Mouse (Mus musculus) embryo, embryonic 11 days (tissue): ENCODE data around the gene Capns1.
"Not testable (repeated sequence)": the region's sequence is repeated elsewhere in the genome, so short reads cannot be mapped to it uniquely, and the experiment has no call there.

Experiments used
- DNase-seq: peaks from one replicate; pipeline ENCODE4 v3.0.0-alpha.2; 2015

Gene Capns1

GRCm38 (mm10) chr7:30200661-30201060 lies 2.0 kb upstream of the Capns1 start:
- DNase-seq, result not testable (repeated sequence)

GRCm38 (mm10) chr7:30200200-30200599 lies 1.6 kb upstream of the Capns1 start:
- DNase-seq, result no peak

GRCm38 (mm10) chr7:30199498-30200139 lies 1.0 kb upstream of the Capns1 start:
- DNase-seq, result no peak

DNA sequence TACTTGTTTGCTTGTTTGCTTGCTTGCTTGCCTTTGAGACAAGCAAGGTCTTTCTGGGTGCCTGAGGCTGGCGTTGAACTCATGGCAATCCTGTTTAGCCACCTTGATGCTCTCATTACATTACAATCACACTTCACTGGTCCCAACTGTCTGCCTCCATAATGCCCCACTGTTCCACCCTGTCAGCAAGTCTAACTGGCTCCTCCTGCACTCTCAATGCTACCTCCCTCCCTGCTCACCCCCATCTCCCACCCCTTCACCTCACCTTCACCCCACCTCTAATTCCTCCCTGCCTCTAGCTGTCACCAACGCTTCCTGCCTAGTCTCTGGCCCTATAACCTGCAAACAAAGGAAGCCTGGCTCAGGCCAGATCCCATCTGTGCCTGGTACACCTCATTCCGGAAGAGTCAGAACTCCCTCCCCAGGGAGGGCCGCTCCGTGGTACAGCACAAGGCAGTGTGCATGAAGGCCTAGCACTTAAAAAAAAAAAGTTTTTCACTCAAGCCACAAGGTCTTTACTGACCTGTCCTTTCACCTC lies 950 bp downstream of the Capns1 start:
- DNase-seq, result no peak

- DNase-seq, result no peak
These were observed 2.4 kb downstream of the Capns1 start for GRCm38 (mm10) chr7:30196171-30196570.

GRCm38 (mm10) chr7:30195461-30195860 lies 3.1 kb downstream of the Capns1 start:
- no peak for DNase-seq

- DNase-seq, result peak; percentile 97
These were observed 3.7 kb downstream of the Capns1 start for GRCm38 (mm10) chr7:30194884-30195283.

DNA sequence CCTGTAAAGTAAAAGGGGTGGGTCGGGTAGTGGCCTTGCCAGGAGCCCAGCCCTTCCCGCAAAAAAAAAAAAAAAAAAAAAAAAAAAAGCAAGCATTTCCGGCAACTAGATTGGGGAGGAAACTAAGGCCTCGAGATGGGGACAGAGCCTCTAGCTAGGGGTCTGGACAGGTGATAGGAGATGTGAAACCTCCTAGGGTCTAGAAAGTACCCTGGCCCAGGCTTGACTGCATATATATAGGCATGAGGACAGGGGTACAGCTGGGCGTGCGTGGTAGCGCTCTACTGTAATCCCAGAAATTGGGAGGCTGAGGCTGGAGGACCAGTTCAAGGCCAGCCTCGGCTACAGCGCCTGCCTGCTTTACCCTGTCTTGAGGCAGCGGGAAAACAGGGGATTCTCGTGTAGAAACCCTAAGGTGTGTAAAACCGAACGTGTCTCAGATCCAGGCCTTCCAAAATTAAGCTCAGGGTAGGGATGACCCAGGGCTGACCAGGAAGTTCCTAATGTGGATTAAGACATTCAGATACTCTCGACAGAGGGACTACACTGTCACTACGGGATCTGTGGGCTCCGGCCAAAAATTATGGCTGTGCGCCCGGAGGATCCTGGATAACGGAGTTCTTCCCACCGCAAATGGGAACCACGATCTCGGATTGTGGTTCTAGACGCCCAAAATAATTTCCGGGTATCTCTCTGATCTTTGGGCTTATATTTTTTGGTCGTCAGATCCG lies 4.3 kb downstream of the Capns1 start:
- peak; percentile 39 for DNase-seq

DNA sequence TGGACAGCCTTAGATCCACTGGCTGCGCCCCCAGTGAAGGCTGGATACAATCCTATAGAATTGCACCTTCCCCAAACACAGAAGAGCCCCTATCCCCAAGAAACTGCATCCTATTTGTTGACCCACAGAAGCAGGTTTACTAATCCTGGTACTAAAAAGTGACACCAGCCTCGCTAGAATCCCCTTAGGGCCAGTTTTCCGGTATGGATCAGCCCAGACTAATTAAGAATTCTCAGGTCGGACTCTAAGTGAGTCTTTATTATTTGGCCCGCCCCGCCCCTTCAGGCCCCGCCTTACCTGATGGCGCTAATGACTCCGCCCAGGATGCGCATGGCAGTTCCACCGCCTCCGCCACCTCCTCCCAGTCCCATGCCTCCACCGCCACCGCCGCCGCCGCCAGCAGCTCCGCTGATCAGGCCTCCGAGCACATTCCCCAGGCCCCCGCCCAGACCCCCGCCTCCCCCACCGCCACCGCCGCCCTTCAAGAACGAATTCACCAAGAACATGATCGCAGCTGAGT lies 5.0 kb downstream of the Capns1 start:
- peak; percentile 86 for DNase-seq

DNA sequence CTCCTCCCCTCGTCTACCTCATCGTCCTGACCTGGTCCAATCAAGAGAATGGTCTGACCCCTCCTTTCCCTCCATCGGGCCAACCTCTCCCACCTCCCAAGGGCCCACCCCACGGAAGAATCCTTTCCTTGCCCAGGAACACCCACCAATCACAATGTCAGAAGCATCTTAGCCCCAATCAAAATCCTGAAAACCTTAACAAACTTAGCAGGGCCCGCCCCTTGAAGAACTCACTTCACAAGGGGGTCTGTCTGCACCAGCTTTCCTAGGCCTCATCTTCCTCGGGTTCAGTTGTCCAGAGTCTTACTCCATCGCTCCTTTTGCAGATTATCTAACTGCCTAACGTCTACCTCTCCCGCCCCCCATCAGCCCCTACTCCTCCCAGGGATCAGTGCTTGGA lies 5.6 kb downstream of the Capns1 start:
- DNase-seq, result peak; percentile 40

DNA sequence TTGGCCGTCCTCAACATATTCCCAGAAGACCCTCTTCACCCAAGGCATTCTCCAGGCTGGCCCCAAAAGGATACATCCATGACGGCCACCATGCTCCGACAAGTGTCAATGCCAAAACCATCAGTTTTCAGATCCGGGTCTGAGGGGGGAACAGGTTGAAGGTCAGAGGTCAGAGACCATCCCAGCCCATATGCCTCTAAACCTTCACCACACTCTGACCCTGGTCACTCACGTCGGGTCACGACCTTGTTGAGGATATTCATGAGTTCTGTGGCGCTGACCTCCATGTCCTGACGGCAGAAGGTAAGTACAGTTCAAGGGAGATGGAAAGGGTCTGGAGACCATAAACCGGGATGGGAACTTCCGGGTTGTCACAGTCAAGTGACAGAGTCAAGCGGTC lies 6.5 kb downstream of the Capns1 start:
- no peak for DNase-seq

GRCm38 (mm10) chr7:30189116-30189491 lies 9.5 kb downstream of the Capns1 start:
- no peak for DNase-seq

DNA sequence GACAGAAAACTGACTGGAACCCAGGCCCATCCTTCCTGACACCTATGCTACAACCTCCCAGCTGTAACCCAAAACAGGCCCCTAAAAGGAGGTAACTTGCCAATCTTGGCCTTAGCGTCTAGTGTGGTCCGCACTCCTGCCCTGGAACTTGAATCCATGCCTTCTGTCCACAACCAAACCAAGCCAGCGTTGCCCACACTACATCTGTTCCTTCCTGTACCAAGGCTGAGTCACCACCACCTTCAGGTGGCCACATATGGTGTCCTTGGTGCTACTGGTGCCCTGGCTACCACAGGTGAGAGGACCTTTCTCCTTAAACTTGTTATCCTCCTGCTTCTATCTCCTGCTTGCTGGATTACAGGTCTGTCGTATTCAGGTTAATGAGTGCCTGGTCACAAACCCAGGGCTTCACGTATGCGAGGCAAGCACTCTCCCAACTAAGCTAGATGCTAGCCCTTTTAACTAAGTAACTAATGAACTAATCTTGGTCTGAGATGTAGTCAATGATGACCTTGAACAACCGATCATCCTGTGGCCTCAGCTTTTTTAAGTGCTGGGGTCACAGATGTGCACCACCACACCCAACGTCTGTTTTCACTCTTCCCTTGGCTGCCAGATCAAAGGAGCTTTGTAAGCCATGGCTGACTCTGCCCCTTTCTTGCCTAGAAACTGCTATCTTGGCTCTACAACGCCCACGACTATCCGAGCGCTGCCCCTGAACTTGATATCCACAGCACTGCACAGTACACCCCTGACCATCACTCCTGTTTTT lies 10.1 kb downstream of the Capns1 start:
- DNase-seq, result no peak

DNA sequence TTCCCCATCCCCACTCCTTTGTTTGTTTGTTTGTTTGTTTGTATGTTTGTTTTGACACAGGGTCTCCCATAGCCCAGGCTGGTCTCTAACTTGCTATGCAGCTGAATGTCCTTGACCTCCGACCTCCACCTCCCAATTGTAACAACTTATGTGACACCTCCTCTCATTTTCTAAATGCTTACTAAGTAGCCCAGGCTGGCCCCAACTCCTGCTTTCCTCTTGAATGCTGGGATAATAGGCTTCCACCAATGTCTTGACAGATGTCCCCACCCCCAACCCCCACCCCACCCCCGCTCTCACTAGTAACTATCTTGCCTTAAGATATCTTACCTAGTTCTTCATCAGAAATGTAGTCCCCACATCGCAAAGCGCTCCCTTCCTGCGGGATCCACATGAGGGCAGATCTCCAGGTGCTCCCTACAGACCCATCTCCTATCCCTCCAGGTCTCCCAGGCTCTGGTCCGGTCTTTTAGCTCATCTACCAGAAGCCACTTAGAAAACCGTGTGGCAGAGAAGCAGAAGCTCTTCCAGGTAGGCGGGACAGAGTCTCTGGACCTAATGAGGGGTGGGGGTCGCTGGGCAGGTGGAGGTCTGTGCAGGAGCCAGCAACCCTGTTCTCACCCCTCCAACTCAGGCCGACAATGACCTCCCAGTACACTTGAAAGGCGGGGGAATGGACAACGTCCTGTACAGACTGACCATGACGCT lies 13.8 kb downstream of the Capns1 start:
- no peak for DNase-seq

DNA sequence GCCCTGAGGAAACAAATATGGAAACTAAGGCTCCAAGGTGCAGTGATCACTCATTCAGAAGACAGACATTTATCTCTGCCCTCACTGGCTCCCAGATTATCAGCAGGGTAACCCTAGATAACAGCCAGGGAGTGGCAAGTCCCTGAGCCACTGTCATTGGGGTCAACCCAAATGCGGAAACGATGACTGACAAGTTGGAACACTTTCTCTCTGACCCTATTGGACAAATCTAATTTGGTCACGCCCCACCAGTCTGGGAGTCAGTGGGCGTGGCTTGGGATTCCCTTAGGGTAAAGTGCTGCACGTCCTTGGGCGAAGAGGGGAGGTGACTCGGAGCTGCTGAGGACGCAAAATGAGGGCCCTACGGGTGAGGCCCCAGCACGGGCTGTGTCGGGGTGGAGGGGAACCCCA lies 14.7 kb downstream of the Capns1 start, which contains the start of gene Cox7a1:
Gene Cox7a1, plus strand, starts transcription at position 266 of the 411 bp plus-strand sequence.
- DNase-seq, result peak; percentile 88

DNA sequence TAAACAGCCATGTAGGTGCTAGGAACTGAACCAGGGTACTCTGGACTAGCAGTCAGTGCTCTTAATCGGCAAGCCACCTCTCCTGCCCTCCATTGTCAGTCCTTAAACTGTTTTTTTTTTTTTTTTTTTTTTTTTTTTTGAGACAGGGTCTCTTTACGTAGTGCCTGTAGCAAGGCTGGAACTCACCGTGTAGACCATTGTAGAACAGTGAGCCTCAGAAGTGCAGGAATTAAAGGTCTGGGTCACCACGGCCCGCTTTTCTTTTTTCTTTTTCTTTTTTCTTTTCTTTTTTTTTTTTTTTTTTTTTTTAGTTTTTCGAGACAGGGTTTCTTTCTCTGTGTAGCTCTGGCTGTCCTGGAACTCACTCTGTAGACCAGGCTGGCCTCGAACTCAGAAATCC lies 15.4 kb downstream of the Capns1 start:
- not testable (repeated sequence) for DNase-seq

DNA sequence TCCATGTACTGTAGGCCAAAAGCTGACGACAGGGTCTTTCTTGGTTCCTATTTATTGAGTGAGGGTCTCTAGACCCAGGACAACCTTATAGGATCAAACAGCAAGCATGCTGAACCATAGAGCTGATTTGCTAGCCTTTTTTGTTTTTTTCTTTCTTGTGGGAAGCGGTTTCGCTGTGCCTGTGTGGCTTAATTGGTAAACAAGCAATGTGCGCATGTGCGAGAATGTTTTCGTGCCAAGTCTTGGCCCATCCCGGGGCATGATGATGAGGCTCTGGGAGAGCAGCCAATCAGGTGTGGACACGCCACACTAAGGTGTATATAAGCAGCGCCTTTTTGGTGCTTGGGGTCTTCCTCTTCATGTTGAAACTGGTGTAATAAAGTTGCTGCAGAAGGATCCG lies 16.7 kb downstream of the Capns1 start:
- not testable (repeated sequence) for DNase-seq

GRCm38 (mm10) chr7:30181308-30181707 lies 17.3 kb downstream of the Capns1 start:
- peak; percentile 83 for DNase-seq

- no peak for DNase-seq
These were observed 20.4 kb downstream of the Capns1 start for GRCm38 (mm10) chr7:30178256-30178655.

DNA sequence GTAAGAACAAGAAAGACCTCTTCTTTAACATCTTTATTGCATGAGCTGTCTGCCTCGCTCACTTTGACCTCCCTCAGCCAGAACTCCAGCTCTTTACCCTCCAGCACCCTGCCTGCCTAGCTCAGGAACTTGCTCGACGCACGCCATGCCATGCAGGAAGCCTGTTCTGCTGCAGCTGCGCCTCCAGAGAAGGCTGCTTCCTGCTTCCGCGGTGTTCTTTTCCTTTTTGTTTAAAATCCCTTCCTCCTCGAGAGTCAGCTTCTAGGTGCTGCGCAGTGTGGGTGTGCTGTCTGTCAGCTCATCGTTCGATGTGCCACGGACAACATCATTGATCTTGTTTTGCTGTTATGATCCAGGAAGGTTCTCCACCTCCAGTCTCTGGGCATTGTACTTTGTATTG lies 22.1 kb downstream of the Capns1 start:
- DNase-seq, result no peak

DNA sequence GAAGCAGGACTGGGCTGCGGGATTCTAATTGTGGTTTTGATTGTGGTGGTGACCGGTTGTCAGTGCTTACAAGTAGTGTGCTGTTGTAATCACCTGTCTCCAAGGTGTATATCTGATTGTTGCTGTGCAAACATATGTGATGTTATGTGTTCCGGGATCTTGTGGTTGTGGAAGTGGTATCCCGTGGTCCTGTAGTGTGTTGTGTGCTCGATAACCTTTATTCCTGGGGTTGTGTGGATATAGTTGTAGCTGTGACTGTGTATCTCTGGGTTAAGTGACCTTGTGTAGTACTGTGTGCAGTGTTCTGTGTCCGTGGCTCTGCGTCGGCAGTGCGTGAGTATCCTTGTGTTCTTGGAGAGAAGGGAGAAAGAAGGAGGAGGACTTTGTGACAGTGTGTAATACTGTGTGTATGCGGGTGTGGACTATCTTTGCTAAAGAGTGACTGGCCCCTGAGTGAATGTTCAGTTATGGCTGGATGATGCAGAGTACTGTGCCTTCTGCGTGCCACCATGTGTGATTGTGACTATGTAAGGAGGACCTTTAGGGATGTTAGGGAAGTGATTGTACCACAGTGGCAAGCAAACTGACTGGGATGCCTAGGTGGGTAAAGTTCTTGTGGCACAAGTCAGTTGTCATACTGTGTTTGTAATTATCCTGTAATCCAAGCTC lies 28.2 kb downstream of the Capns1 start:
- no peak for DNase-seq
